Mouse (Mus musculus) CD8-positive naive resting alpha-beta T cell, adult 2 months (primary cell): ENCODE results near the gene Calr4.
A peak's percentile ranks its signal among the peaks of the same experiment; 100 is the strongest.

Source experiments
- DNase-seq, 2 experiments: peaks; one replicate each; pipeline ENCODE4 v3.0.0; 2022; ENCODE audit warnings: low read depth in 2 of 2, low spot score in 2 of 2

Gene Calr4

GRCm38 (mm10) chr4:109273586-109274240, 39.4 kb downstream of the Calr4 start:
- no peak for DNase-seq

- DNase-seq = peak; percentile 79 to 93
Measured at GRCm38 (mm10) chr4:109279689-109280458, 45.6 kb downstream of the Calr4 start, which contains the start of gene Eps15. Gene Eps15, plus strand, starts transcription at chr4:109280268.

GRCm38 (mm10) chr4:109280459-109281160, 46.3 kb downstream of the Calr4 start:
- DNase-seq = peak; percentile 18 to 23

GRCm38 (mm10) chr4:109281161-109281560, 46.9 kb downstream of the Calr4 start:
- DNase-seq = no peak

GRCm38 (mm10) chr4:109281946-109282345, 47.7 kb downstream of the Calr4 start:
- no peak for DNase-seq

- DNase-seq = no peak
Measured at GRCm38 (mm10) chr4:109294629-109295028, 60.3 kb downstream of the Calr4 start.

- DNase-seq = no peak
Measured at GRCm38 (mm10) chr4:109296510-109296909, 62.2 kb downstream of the Calr4 start.

- DNase-seq = no peak
Measured at GRCm38 (mm10) chr4:109299136-109299535, 64.9 kb downstream of the Calr4 start.
